In genomic region chr17:84626276-84626856, GRCm38 (mm10) we compare ENCODE assay signal across 8 mouse cellular contexts. TPM values are rescaled to one million over a fixed set of nuclear protein-coding genes. Genes with fewer than 3 reads are reported as not detected.
DNase-seq lines count a peak whose midpoint lies in the region; ATAC-seq and TF ChIP-seq lines count a peak whose summit lies in the region.

TSS of gene Dync2li1 (plus strand) at chr17:84626496.

- peak within 1 kb of the TSS; percentile 72 for H3K9ac ChIP-seq in hindbrain, embryonic 12.5 days
- 0 out of 2 replicates have a peak within 1 kb of the TSS, but pooled peaks have one; percentile 12 for H3K9ac ChIP-seq in lung, postnatal 0 days (replicated peaks; ENCODE audit: low read depth)

- 0 out of 2 replicates have a peak, but pooled peaks cover 6% of the 10 kb centered on the region for H3K9me3 ChIP-seq in hindbrain, embryonic 12.5 days (replicated peaks)
- H3K9me3 ChIP-seq in lung, postnatal 0 days (ENCODE audit: low read length), result no peaks in the 10 kb centered on the region

- no peaks in the 10 kb centered on the region for H3K36me3 ChIP-seq in hindbrain, embryonic 12.5 days
- no peaks in the 10 kb centered on the region for H3K36me3 ChIP-seq in lung, postnatal 0 days (ENCODE audit: insufficient read depth, low read length)

- no peak for TF ChIP-seq CTCF in lung, postnatal 0 days (IDR thresholded peaks at IDR 0.05)

- peak within 1 kb of the TSS; percentile 79 for H3K27ac ChIP-seq in hindbrain, embryonic 12.5 days
- peak within 1 kb of the TSS; percentile 38; the same call in 1 of the 2 replicates for H3K27ac ChIP-seq in lung, postnatal 0 days (ENCODE audit: low read length)

- peak; percentile 97 for DNase-seq in R1 (ENCODE audit: low read depth, low spot score)
- peak; percentile 95 for DNase-seq in cerebellum, postnatal 14 days
- DNase-seq in frontal cortex, postnatal 10 days (ENCODE audit: low spot score in 2 of 2), result peak; percentile 81 to 89
- DNase-seq in layer of hippocampus, postnatal 10 days (ENCODE audit: low spot score in 2 of 2), result peak; percentile 88 to 90
- DNase-seq in lung, postnatal 0 days (ENCODE audit: low spot score), result peak; percentile 96
- DNase-seq in ovary, postnatal 10 days (ENCODE audit: low spot score), result peak; percentile 70
- DNase-seq in thymus, postnatal 0 days (ENCODE audit: low spot score), result peak; percentile 94

- peak; percentile 98 for ATAC-seq in hindbrain, embryonic 12.5 days (ENCODE audit: low FRiP score)
- ATAC-seq in lung, postnatal 0 days, result peak; percentile 96

- WGBS in hindbrain, embryonic 12.5 days, result 1% methylated on average over 24 of the region's 25 CpGs
- WGBS in lung, postnatal 0 days, result 1% methylated on average over 23 of the region's 25 CpGs

- H3K27me3 ChIP-seq in hindbrain, embryonic 12.5 days, result no peaks in the 10 kb centered on the region
- H3K27me3 ChIP-seq in lung, postnatal 0 days (replicated peaks; ENCODE audit: insufficient read depth, low read length), result no peaks in the 10 kb centered on the region

- peaks cover 6% of the 10 kb centered on the region for H3K4me1 ChIP-seq in hindbrain, embryonic 12.5 days
- H3K4me1 ChIP-seq in lung, postnatal 0 days (ENCODE audit: insufficient read depth, low read depth, low read length), result no peaks in the 10 kb centered on the region

- no peak for TF ChIP-seq EP300 in lung, postnatal 0 days (IDR thresholded peaks at IDR 0.05)

- H3K4me3 ChIP-seq in hindbrain, embryonic 12.5 days, result peak within 1 kb of the TSS; percentile 63
- peak within 1 kb of the TSS; percentile 47 for H3K4me3 ChIP-seq in lung, postnatal 0 days (ENCODE audit: low read depth, low read length)

- H3K4me2 ChIP-seq in hindbrain, embryonic 12.5 days (replicated peaks), result peak within 1 kb of the TSS; percentile 72
- peak within 1 kb of the TSS; percentile 78 for H3K4me2 ChIP-seq in lung, postnatal 0 days (replicated peaks; ENCODE audit: low read depth, low read length)

RNA-seq across cellular contexts. Expression of gene Dync2li1, which starts in this region (rescaled TPM):
- polyA plus RNA-seq in hindbrain, embryonic 12.5 days (2016; fragmentation: Nextera tagmentation; extraction: Ambion mirVana), result 34.9 and 37.7 TPM in 2 replicates
- 10 to 100 TPM; 21.9 to 23.9 TPM for total RNA-seq in layer of hippocampus, postnatal 10 days (2021)
- polyA plus RNA-seq in lung, postnatal 0 days (2015; fragmentation: Nextera tagmentation; extraction: Ambion mirVana), result 29.0 and 33.8 TPM in 2 replicates
- polyA plus RNA-seq in thymus, postnatal 0 days (2015; fragmentation: Nextera tagmentation; extraction: Ambion mirVana), result 9.3 and 9.9 TPM in 2 replicates

Comparison
In these comparisons a context has a peak if more than half of its experiments do, and no peak if none do; other contexts are left out.
1. Peak in every context shown above with its lines: DNase-seq, ATAC-seq, H3K4me3 ChIP-seq and H3K27ac ChIP-seq.